Mouse (Mus musculus) cerebellum, postnatal 36 days (tissue): ENCODE results near the gene Abcf3.

ENCODE experiments used
- DNase-seq, 2 experiments: peaks; one replicate each; pipeline ENCODE4 v3.0.0; 2021 to 2022; ENCODE audit warnings: mixed read lengths in 2 of 2

Gene Abcf3

GRCm38 (mm10) chr16:20548096-20548948 lies at the start of gene Abcf3:
Abcf3 (plus strand) TSS chr16:20548577.
- peak; percentile 96 to 98 for DNase-seq

- DNase-seq: peak; percentile 95 to 98
Measured at GRCm38 (mm10) chr16:20498677-20499475, 49.5 kb upstream of the Abcf3 start, which contains the start of gene Eif2b5. Eif2b5 (plus strand) TSS chr16:20498817.

- DNase-seq: no peak
Measured at GRCm38 (mm10) chr16:20506000-20506399, 42.4 kb upstream of the Abcf3 start.

- peak; percentile 55 to 56 for DNase-seq
Measured at GRCm38 (mm10) chr16:20509349-20509748, 39.0 kb upstream of the Abcf3 start.

GRCm38 (mm10) chr16:20511277-20511847 lies 37.0 kb upstream of the Abcf3 start:
- no peak for DNase-seq

- no peak for DNase-seq
Measured at GRCm38 (mm10) chr16:20516032-20516431, 32.3 kb upstream of the Abcf3 start.

GRCm38 (mm10) chr16:20516726-20517201 lies 31.6 kb upstream of the Abcf3 start, which contains the start of gene Dvl3:
Dvl3 (plus strand) TSS chr16:20516982.
- peak; percentile 85 to 92 for DNase-seq

- no peak for DNase-seq
Measured at GRCm38 (mm10) chr16:20517216-20517615, 31.2 kb upstream of the Abcf3 start.

- DNase-seq: peak; percentile 30 to 31
Measured at GRCm38 (mm10) chr16:20517701-20518374, 30.5 kb upstream of the Abcf3 start.

GRCm38 (mm10) chr16:20523886-20524285 lies 24.5 kb upstream of the Abcf3 start:
- DNase-seq: no peak

- DNase-seq: no peak
Measured at GRCm38 (mm10) chr16:20528779-20529178, 19.6 kb upstream of the Abcf3 start.

- no peak for DNase-seq
Measured at GRCm38 (mm10) chr16:20529375-20529774, 19.0 kb upstream of the Abcf3 start.

- DNase-seq: no peak
Measured at GRCm38 (mm10) chr16:20530941-20531340, 17.4 kb upstream of the Abcf3 start.

GRCm38 (mm10) chr16:20534617-20535295 lies 13.6 kb upstream of the Abcf3 start:
- no peak for DNase-seq

GRCm38 (mm10) chr16:20535296-20536080 lies 12.9 kb upstream of the Abcf3 start, which contains the start of gene Ap2m1:
Ap2m1 (plus strand) TSS chr16:20535478.
- DNase-seq: peak; percentile 89 to 92

- DNase-seq: no peak
Measured at GRCm38 (mm10) chr16:20536081-20536665, 12.2 kb upstream of the Abcf3 start.

- peak; percentile 40 to 46 for DNase-seq
Measured at GRCm38 (mm10) chr16:20537071-20537471, 11.3 kb upstream of the Abcf3 start.

GRCm38 (mm10) chr16:20537601-20538320 lies 10.6 kb upstream of the Abcf3 start:
- no peak for DNase-seq

GRCm38 (mm10) chr16:20539649-20540048 lies 8.7 kb upstream of the Abcf3 start:
- no peak for DNase-seq

GRCm38 (mm10) chr16:20540438-20540837 lies 7.9 kb upstream of the Abcf3 start:
- DNase-seq: no peak
